Mouse (Mus musculus) stomach, postnatal 0 days (tissue): ENCODE measurements around the gene Cers3.

Source experiments
- CTCF ChIP-seq: IDR thresholded peaks from 2 replicates; pipeline ENCODE4 v1.5.1; 2016; ENCODE audit warnings: antibody characterized with exemption, low read depth, mild to moderate bottlenecking, moderate library complexity
- EP300 ChIP-seq: optimal IDR thresholded peaks from 2 replicates; pipeline ENCODE3; 2016; ENCODE audit warnings: antibody characterized with exemption

- TF ChIP-seq CTCF: no peak
- TF ChIP-seq EP300: no peak
These were observed 67.1 kb downstream of the Cers3 start for GRCm38 (mm10) chr7:66810436-66810835.
